Mouse (Mus musculus) midbrain, embryonic 16.5 days (tissue): ENCODE measurements around the gene Calm5. TPM values are rescaled to one million over a fixed set of nuclear protein-coding genes. Genes with fewer than 3 reads are reported as not detected.
A peak's percentile ranks its signal among the peaks of the same experiment; 100 is the strongest.

ENCODE experiments used
- ATAC-seq: fragments of 200-750 bp; cut with Nextera tagmentation; 2 replicates; pipeline ENCODE4 v1.8.0; 2017; ENCODE audit warnings: moderate TSS enrichment
- H3K27ac ChIP-seq: fragments of 300-500 bp; sonication (generic); 2 replicates; pipeline ENCODE4 v1.5.1; 2014; ENCODE audit warnings: mild to moderate bottlenecking, low read length, mixed read lengths
- H3K27me3 ChIP-seq: fragments of 300-500 bp; sonication (generic); 2 replicates; pipeline ENCODE4 v1.6.1; 2014; ENCODE audit warnings: low read depth, low read length, mixed read lengths; ENCODE audit not compliant: control insufficient read depth, insufficient read depth
- H3K36me3 ChIP-seq: fragments of 300-500 bp; sonication (generic); 2 replicates; pipeline ENCODE4 v1.6.1; 2014; ENCODE audit warnings: mild to moderate bottlenecking, low read length, moderate library complexity, mixed read lengths; ENCODE audit not compliant: control insufficient read depth, insufficient read depth
- H3K4me1 ChIP-seq: fragments of 300-500 bp; sonication (generic); 2 replicates; pipeline ENCODE4 v1.6.1; 2014; ENCODE audit warnings: mild to moderate bottlenecking, low read length, mixed read lengths; ENCODE audit not compliant: control insufficient read depth, insufficient read depth
- H3K4me2 ChIP-seq: fragments of 300-500 bp; sonication (generic); 2 replicates; pipeline ENCODE4 v1.6.1; 2014; ENCODE audit warnings: mild to moderate bottlenecking, low read length, mixed read lengths
- H3K4me3 ChIP-seq: fragments of 300-500 bp; sonication (generic); 2 replicates; pipeline ENCODE4 v1.5.1; 2014; ENCODE audit warnings: low read depth, mild to moderate bottlenecking, low read length, moderate library complexity, mixed read lengths
- H3K9ac ChIP-seq: fragments of 300-500 bp; sonication (generic); 2 replicates; pipeline ENCODE4 v1.6.1; 2014; ENCODE audit warnings: low read depth, low read length, mixed read lengths
- H3K9me3 ChIP-seq: fragments of 300-500 bp; sonication (generic); replicated peaks from 2 replicates; pipeline ENCODE4 v1.6.1; 2014; ENCODE audit warnings: mild to moderate bottlenecking, low read length, mixed read lengths; ENCODE audit not compliant: control insufficient read depth, poor library complexity, severe bottlenecking
- WGBS: fragments of 180-500 bp; shearing (Covaris S2); extraction: QIAGEN DNeasy Blood & Tissue Kit; methylation state at CpG from one replicate; pipeline ENCODE4 v1.1.7; 2014; 5-methylcytosine and 5-hydroxymethylcytosine counted together
- polyA plus RNA-seq: library from polyadenylated mRNA; unstranded; fragments of >200 nt; fragmentation: Nextera tagmentation; extraction: Ambion mirVana; gene quantifications from 2 replicates; pipeline ENCODE4 v1.2.1, GENCODE M21; 2015

Gene Calm5
- polyA plus RNA-seq, 1 experiment from 2014 or later, result not detected

DNA sequence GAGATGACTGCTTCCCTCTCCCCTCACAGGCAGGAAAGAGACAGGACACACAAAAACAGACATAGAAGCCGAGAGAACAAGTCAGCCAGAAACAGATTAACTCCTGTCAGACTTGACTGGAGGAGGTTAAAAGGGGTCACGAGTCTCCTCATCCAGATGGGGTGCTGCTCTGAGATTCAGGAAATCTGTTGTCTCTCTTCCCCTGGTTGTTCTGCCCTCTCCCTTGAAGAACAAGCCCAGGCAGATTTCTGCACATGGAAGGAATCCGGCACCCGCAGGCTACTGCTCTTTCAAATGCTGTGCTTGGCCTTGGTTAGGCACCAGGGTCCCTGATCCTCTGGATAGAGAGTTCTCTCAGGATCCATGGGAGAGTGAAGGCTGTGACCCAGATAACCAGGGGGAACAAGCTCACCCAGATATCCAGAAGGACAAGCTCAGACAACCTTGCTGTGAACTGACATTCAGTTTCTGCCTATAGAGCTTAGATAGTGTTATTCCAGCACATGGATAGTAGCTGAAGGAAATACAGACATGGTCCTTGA, 23.8 kb downstream of the Calm5 start:
- Histone ChIP-seq H3K36me3 (no peaks in the 10 kb centered on the region), H3K9ac (no peak overlapping the region), H3K27ac (no peak overlapping the region), H3K9me3 (no peaks in the 10 kb centered on the region), H3K4me2 (no peak overlapping the region), H3K4me3 (no peak overlapping the region), H3K4me1 (no peaks in the 10 kb centered on the region), H3K27me3 (no peaks in the 10 kb centered on the region)
- 50% methylated on average over 4 of the region's 4 CpGs for WGBS
- ATAC-seq, result no peak

DNA sequence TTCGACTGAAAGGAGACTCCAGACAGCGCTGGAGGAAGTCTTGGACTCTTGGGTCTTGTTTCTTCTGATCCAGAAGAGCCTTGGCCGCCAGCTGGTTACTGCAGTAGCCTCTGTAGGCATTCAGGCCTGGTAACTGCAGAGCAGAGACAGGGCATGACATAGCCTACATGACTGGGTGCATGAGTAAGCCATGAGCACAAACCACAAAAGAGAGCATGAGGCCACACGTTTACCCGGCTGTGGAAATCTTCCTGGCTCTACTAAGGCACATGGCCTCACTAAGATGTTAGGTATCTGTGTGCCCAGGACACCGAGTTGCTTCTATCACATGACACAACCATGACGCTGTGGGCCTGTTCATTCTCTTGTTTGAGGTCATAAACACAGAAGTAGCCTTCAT, 32.7 kb downstream of the Calm5 start:
- H3K4me3 ChIP-seq, result no peak overlapping the region
- H3K9ac ChIP-seq, result no peak overlapping the region
- no peaks in the 10 kb centered on the region for H3K27me3 ChIP-seq
- no peaks in the 10 kb centered on the region for H3K9me3 ChIP-seq
- no peak overlapping the region for H3K4me2 ChIP-seq
- no peak for ATAC-seq
- WGBS, result 98% methylated on average over 7 of the region's 7 CpGs
- H3K4me1 ChIP-seq, result no peaks in the 10 kb centered on the region
- 0 out of 2 replicates have a peak, but pooled peaks cover 6% of the 10 kb centered on the region for H3K36me3 ChIP-seq
- H3K27ac ChIP-seq, result no peak overlapping the region

DNA sequence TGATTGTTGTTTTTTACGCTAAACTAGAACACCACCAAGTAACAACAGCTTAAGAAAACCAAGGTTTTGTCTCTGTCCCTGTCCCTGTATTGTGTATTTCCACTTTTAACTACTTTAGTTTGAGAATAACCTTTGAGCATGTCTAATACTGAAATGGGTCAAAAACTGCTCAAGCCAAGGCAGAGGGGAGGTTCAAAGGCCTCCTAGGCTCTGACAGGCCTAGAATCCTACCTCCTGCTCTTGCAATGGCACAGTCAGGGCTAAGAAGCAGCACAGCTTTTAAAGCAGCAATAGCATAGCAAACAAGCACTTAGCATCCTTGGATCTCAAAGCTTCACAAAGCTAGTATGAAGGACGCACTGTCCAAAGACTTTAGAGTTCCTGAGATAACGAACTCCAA, 35.1 kb downstream of the Calm5 start:
- Histone ChIP-seq H3K4me1 (no peaks in the 10 kb centered on the region), H3K4me3 (no peak overlapping the region), H3K4me2 (no peak overlapping the region), H3K9me3 (no peaks in the 10 kb centered on the region), H3K27me3 (no peaks in the 10 kb centered on the region; the same call in 1 of the 2 replicates), H3K9ac (no peak overlapping the region), H3K27ac (no peak overlapping the region), H3K36me3 (0 out of 2 replicates have a peak, but pooled peaks cover 6% of the 10 kb centered on the region)
- no peak for ATAC-seq
- WGBS, result 92% methylated on average over 3 of the region's 3 CpGs

DNA sequence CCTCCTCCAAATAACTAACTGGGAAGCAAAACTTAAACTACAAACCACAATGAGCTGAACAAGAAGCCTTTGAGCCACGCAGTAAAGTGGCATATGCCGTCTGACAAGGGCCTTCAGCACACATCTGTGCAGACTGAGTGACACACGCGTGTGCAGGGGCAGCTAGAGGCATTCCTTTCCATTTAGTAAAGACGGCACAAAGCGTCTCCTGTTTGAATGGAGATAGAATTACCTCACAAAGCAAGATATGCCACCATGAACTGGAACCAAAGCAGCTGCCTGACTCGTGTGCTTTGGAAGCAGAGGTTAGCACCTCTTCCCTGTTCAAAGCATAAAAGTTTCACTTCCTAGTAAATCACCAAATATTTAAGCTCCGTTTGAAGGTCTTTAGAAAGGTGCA, 36.1 kb downstream of the Calm5 start:
- H3K4me1 ChIP-seq, result no peaks in the 10 kb centered on the region
- WGBS, result 69% methylated on average over 8 of the region's 8 CpGs
- H3K27me3 ChIP-seq, result no peaks in the 10 kb centered on the region; the same call in 1 of the 2 replicates
- H3K9me3 ChIP-seq, result no peaks in the 10 kb centered on the region
- no peak overlapping the region for H3K9ac ChIP-seq
- no peak overlapping the region for H3K27ac ChIP-seq
- H3K4me3 ChIP-seq, result no peak overlapping the region
- H3K36me3 ChIP-seq, result 0 out of 2 replicates have a peak, but pooled peaks cover 6% of the 10 kb centered on the region
- no peak for ATAC-seq
- H3K4me2 ChIP-seq, result no peak overlapping the region

DNA sequence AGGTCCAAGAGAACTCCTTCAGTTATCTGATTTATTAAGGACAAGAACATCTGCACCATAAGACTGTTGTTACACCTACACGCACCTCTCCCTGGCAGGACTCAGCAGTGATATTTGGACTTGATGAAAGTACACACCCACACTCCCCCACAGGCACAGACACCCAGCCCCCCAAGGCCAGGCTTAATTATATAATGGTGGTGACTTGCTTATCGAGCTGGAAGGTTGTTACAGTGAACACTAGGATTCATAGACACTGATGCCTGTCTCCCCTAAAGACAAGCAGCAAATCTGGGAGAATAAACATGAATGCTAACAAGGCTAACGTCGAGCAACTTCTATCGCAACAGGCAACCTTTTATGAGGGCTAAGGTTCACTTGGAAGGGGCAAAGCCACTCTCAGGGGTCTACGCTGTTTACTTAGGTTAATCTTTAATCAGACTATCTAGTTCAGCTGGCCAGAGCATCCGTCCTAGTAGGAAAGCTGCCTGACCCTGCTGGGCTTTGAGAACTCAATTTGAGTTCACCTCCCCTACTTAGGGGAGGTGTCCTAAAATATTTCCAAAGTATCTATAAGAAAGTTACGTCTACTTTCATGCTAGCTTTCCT, 37.6 kb downstream of the Calm5 start:
- H3K4me1 ChIP-seq, result no peaks in the 10 kb centered on the region
- no peak overlapping the region for H3K27ac ChIP-seq
- no peaks in the 10 kb centered on the region for H3K9me3 ChIP-seq
- WGBS, result 68% methylated on average over 8 of the region's 8 CpGs
- no peak overlapping the region for H3K4me2 ChIP-seq
- no peaks in the 10 kb centered on the region; the same call in 1 of the 2 replicates for H3K27me3 ChIP-seq
- ATAC-seq, result no peak
- H3K36me3 ChIP-seq, result no peaks in the 10 kb centered on the region
- no peak overlapping the region for H3K9ac ChIP-seq
- no peak overlapping the region for H3K4me3 ChIP-seq

DNA sequence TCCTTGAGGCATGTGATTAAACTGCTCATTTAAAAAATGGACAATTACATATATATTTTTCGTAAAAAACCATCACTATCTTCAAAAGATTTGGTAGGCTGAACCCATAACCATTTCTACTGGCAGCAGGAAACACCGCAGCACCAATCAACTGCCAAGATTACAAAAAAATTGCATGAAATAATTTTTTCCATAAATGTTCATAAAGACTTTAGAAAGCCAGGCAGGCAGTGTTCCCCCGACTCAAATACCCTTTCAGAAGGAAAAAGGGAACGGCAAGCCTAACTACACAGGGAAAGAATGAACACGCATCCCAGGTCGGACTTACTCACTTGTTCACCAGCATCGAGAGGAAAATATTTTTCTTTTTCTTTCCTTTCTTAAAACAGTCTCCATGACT, 38.6 kb downstream of the Calm5 start:
- Histone ChIP-seq H3K4me1 (no peaks in the 10 kb centered on the region), H3K9me3 (no peaks in the 10 kb centered on the region), H3K27ac (no peak overlapping the region), H3K27me3 (no peaks in the 10 kb centered on the region; the same call in 1 of the 2 replicates), H3K9ac (no peak overlapping the region), H3K36me3 (no peaks in the 10 kb centered on the region), H3K4me2 (peak overlapping the region; percentile 77), H3K4me3 (peak overlapping the region; percentile 51)
- no peak for ATAC-seq
- WGBS, result 25% methylated on average over 7 of the region's 7 CpGs

DNA sequence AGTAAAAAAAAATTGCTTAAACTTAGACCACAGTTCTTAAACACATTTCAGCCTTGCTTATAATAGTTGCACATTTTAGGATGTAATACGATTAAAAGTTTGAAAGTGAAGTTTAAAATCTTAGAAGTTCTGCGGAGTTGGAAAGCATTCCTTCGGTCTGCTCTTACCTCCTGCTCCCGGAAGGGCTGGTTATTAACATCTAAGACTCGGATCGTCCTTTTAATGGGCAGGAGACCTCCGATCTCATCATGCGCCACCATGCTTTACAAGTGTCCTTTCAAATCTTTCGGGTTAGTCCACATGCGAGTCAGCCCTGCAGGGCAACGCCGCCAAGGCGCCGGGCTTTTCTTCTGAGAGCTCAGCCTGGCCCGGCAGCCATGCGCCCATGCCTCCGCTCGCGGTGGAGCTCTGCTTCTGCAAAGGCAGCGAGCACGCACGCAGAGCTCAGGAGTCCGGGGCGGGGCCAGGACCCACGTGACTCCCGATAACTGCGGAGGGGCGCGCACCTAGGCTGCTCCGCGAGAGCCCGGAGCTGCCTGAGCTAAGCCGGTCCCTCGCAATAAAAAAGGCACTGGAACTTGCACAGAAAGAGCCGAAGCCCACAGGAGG, 39.3 kb downstream of the Calm5 start:
- no peaks in the 10 kb centered on the region for H3K9me3 ChIP-seq
- no peaks in the 10 kb centered on the region; the same call in 1 of the 2 replicates for H3K27me3 ChIP-seq
- peak overlapping the region; percentile 67 for H3K9ac ChIP-seq
- no peaks in the 10 kb centered on the region for H3K36me3 ChIP-seq
- no peaks in the 10 kb centered on the region for H3K4me1 ChIP-seq
- no peak overlapping the region for H3K27ac ChIP-seq
- H3K4me3 ChIP-seq, result peak overlapping the region; percentile 51
- under 1% methylated on average over 35 of the region's 35 CpGs for WGBS
- H3K4me2 ChIP-seq, result peak overlapping the region; percentile 77
- peak; percentile 99 for ATAC-seq

DNA sequence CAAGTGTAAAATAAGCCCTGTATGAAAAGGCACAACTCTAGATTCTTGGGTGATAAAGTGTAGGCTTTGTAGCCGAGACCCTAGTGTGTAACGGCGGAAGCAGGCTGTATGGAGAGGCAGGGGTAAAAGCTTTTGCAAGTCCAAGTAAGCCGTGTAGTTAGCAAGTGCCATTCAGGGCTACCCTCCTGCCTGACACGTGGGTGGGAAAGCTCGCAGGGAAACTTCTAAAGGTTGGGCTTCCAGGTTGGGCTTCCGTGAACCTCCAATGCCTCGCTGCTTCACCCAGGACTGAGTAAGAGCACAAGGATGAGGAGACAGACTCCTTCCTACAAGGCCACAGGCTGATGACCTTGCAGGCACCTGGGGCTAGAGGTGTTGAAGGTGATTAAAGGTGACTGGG, 40.6 kb downstream of the Calm5 start:
- no peak for ATAC-seq
- WGBS, result 79% methylated on average over 8 of the region's 8 CpGs
- H3K36me3 ChIP-seq, result no peaks in the 10 kb centered on the region

DNA sequence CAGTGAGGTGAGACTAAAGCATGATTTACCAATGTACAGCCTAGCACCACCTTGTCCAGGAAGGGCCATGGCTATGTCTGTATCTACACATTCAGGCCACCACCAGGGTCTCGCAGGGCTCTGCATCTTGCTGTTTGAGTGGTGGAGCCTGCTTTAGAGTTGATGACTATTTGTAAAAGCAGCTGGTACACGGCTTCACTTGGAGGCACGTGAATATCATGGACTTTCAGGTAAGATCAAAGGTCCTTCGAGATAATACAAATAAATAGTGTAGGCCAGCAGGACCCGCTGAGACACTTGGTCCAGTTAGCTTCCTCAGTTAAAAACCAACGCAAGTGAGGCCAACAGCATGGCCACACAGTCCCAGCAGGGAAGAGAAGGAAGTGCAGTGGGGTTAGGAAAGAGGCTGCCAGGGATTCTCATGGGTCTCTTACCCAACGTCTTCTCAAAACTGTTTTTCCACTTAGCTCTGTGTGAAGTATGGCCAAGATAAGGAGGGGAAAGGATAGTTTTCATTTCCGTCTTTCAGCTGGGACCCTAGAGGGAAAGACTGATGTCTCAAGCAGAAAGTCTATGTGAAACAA, 41.5 kb downstream of the Calm5 start:
- Histone ChIP-seq H3K27me3 (no peaks in the 10 kb centered on the region; the same call in 1 of the 2 replicates), H3K27ac (no peak overlapping the region), H3K4me3 (no peak overlapping the region), H3K36me3 (no peaks in the 10 kb centered on the region), H3K9ac (no peak overlapping the region), H3K4me2 (no peak overlapping the region), H3K9me3 (no peaks in the 10 kb centered on the region), H3K4me1 (no peaks in the 10 kb centered on the region)
- WGBS, result 89% methylated on average over 8 of the region's 8 CpGs
- no peak for ATAC-seq

More for the DNA sequence above, 40.6 kb downstream of the Calm5 start:
- H3K4me3 ChIP-seq, result no peak overlapping the region
- H3K4me1 ChIP-seq, result no peaks in the 10 kb centered on the region
- no peak overlapping the region for H3K27ac ChIP-seq
- H3K9me3 ChIP-seq, result no peaks in the 10 kb centered on the region
- H3K27me3 ChIP-seq, result no peaks in the 10 kb centered on the region; the same call in 1 of the 2 replicates
- no peak overlapping the region for H3K4me2 ChIP-seq
- H3K9ac ChIP-seq, result no peak overlapping the region
